Mouse (Mus musculus) liver, adult 2 months (tissue): Measurements from ENCODE around the gene Cmip. TPM values are rescaled to one million over a fixed set of nuclear protein-coding genes. Genes with fewer than 3 reads are reported as not detected.

Experiments used
- DNase-seq: peaks from one replicate; pipeline ENCODE4 v3.0.0-alpha.2; 2011; ENCODE audit warnings: low read depth, low spot score; ENCODE audit errors: extremely low read depth
- H3K27ac ChIP-seq: fragments of 200-500 bp; replicated peaks from 2 replicates; pipeline ENCODE4 v1.5.1; 2012; ENCODE audit warnings: low read depth, mild to moderate bottlenecking, control low read depth, inconsistent platforms, low read length; ENCODE audit not compliant: insufficient read depth
- H3K27me3 ChIP-seq: fragments of 200-500 bp; 2 replicates; pipeline ENCODE4 v1.6.1; 2012; ENCODE audit warnings: mild to moderate bottlenecking, moderate library complexity, low read length, inconsistent platforms; ENCODE audit not compliant: control insufficient read depth, insufficient read depth
- H3K36me3 ChIP-seq: fragments of 200-500 bp; 2 replicates; pipeline ENCODE4 v1.6.1; 2012; ENCODE audit warnings: low read length, inconsistent platforms; ENCODE audit not compliant: control insufficient read depth, insufficient read depth
- H3K4me1 ChIP-seq: fragments of 200-500 bp; 2 replicates; pipeline ENCODE4 v1.6.1; 2011; ENCODE audit warnings: low read length; ENCODE audit not compliant: control insufficient read depth, insufficient read depth
- H3K4me3 ChIP-seq: fragments of 200-500 bp; 2 replicates; pipeline ENCODE4 v1.5.1; 2011; ENCODE audit warnings: low read depth, mild to moderate bottlenecking, control low read depth, low read length, moderate library complexity; ENCODE audit not compliant: insufficient read depth
- H3K79me2 ChIP-seq: fragments of 200-500 bp; 2 replicates; pipeline ENCODE4 v1.6.1; 2012; ENCODE audit warnings: inconsistent platforms, mild to moderate bottlenecking, low read length, moderate library complexity; ENCODE audit not compliant: control insufficient read depth, insufficient read depth
- H3K9ac ChIP-seq: fragments of 200-500 bp; 2 replicates; pipeline ENCODE4 v1.6.1; 2012; ENCODE audit warnings: low read depth, mild to moderate bottlenecking, control low read depth, inconsistent platforms, low read length
- CTCF ChIP-seq: fragments of 200-500 bp; IDR thresholded peaks from 2 replicates; pipeline ENCODE4 v1.5.1; 2011; ENCODE audit warnings: low read depth, low read length, control low read depth
- POLR2A ChIP-seq: fragments of 200-500 bp; IDR thresholded peaks from 2 replicates; pipeline ENCODE4 v1.6.1; 2011; ENCODE audit warnings: low read length, control low read depth; ENCODE audit not compliant: insufficient read depth; ENCODE audit errors: extremely low read depth
- whole genome bisulfite sequencing: fragments of 180-500 bp; shearing (Covaris S2); methylation state at CpG from one replicate; pipeline ENCODE4 v1.1.7; 2018; 5-methylcytosine and 5-hydroxymethylcytosine counted together
- polyA plus RNA-seq: library from polyadenylated mRNA; depleted of rRNA; stranded (reverse); fragments of >200 nt; gene quantifications from 2 replicates; pipeline ENCODE4 v1.2.3, GENCODE M21; 2012
- total RNA-seq: library from RNA; depleted of rRNA; stranded (reverse); fragments of >200 nt; gene quantifications from 2 replicates; pipeline ENCODE4 v1.2.3, GENCODE M21; 2014

Cmip gene
- total and polyA plus RNA-seq, 2 experiments = 8.8 to 21.0 TPM

- no peaks in the 10 kb centered on the region for H3K36me3 ChIP-seq
- WGBS = 94% methylated on average over 15 of the region's 15 CpGs
- DNase-seq = no peak
- no peak overlapping the region for H3K27ac ChIP-seq
- H3K4me1 ChIP-seq = no peaks in the 10 kb centered on the region
- no peak overlapping the region for H3K9ac ChIP-seq
- TF ChIP-seq CTCF (no peak), POLR2A (no peak)
- H3K4me3 ChIP-seq = no peak overlapping the region
- no peaks in the 10 kb centered on the region for H3K27me3 ChIP-seq
- peaks cover 26% of the 10 kb centered on the region for H3K79me2 ChIP-seq
Observed at GRCm38 (mm10) chr8:117397751-117398150, 140.9 kb downstream of the Cmip start.

- 93% methylated on average over 8 of the region's 8 CpGs for WGBS
Observed at GRCm38 (mm10) chr8:117399229-117399628, 142.4 kb downstream of the Cmip start.

DNA sequence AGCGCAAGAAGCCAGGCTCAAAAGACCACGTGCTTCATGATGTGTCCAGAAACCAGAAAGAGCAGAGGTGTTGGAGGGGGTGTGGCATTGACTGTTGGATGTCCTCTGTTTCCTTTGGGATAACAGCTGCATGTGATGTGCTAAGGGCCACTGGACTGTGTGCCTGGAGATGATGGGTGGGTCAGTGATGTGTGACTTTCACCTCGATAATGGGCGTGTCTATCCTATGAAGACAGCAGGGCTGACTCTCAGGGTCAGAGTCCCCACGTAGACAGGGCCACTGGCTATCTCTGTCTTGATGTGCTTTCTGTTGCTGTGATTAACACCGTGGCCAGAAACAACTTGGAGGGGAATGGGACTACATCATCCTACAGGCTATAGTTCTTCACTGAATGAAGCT is 144.0 kb downstream of the Cmip start:
- no peaks in the 10 kb centered on the region for H3K36me3 ChIP-seq
- H3K27ac ChIP-seq = no peak overlapping the region
- no peak overlapping the region for H3K9ac ChIP-seq
- no peak for DNase-seq
- WGBS = 73% methylated on average over 6 of the region's 6 CpGs
- H3K4me1 ChIP-seq = no peaks in the 10 kb centered on the region
- no peak for TF ChIP-seq POLR2A
- no peak for TF ChIP-seq CTCF
- no peaks in the 10 kb centered on the region for H3K27me3 ChIP-seq
- peaks cover 32% of the 10 kb centered on the region for H3K79me2 ChIP-seq
- H3K4me3 ChIP-seq = no peak overlapping the region

More at GRCm38 (mm10) chr8:117399229-117399628, 142.4 kb downstream of the Cmip start:
- Histone ChIP-seq H3K36me3 (no peaks in the 10 kb centered on the region), H3K4me1 (no peaks in the 10 kb centered on the region), H3K27ac (no peak overlapping the region), H3K4me3 (no peak overlapping the region), H3K27me3 (no peaks in the 10 kb centered on the region), H3K79me2 (peaks cover 31% of the 10 kb centered on the region), H3K9ac (no peak overlapping the region)
- no peak for DNase-seq
- TF ChIP-seq POLR2A (no peak), CTCF (no peak)

GRCm38 (mm10) chr8:117401880-117402279 is 145.0 kb downstream of the Cmip start:
- 92% methylated on average over 14 of the region's 14 CpGs for WGBS
- H3K79me2 ChIP-seq = peaks cover 32% of the 10 kb centered on the region
- H3K4me3 ChIP-seq = no peak overlapping the region
- TF ChIP-seq CTCF = no peak
- H3K27me3 ChIP-seq = no peaks in the 10 kb centered on the region
- DNase-seq = no peak
- H3K36me3 ChIP-seq = no peaks in the 10 kb centered on the region
- H3K27ac ChIP-seq = no peak overlapping the region
- H3K9ac ChIP-seq = no peak overlapping the region
- H3K4me1 ChIP-seq = no peaks in the 10 kb centered on the region

GRCm38 (mm10) chr8:117402911-117403704 is 146.2 kb downstream of the Cmip start:
- H3K79me2 ChIP-seq = peaks cover 26% of the 10 kb centered on the region
- WGBS = 92% methylated on average over 9 of the region's 9 CpGs
- TF ChIP-seq CTCF (no peak), POLR2A (no peak)

GRCm38 (mm10) chr8:117403705-117404476 is 147.0 kb downstream of the Cmip start:
- DNase-seq = no peak
- WGBS = 80% methylated on average over 14 of the region's 14 CpGs
- H3K4me1 ChIP-seq = no peaks in the 10 kb centered on the region
- H3K79me2 ChIP-seq = peaks cover 31% of the 10 kb centered on the region
- no peaks in the 10 kb centered on the region for H3K27me3 ChIP-seq
- TF ChIP-seq POLR2A = no peak
- TF ChIP-seq CTCF = no peak
- no peak overlapping the region for H3K9ac ChIP-seq
- no peak overlapping the region for H3K27ac ChIP-seq
- no peaks in the 10 kb centered on the region for H3K36me3 ChIP-seq
- no peak overlapping the region for H3K4me3 ChIP-seq

More at GRCm38 (mm10) chr8:117402911-117403704, 146.2 kb downstream of the Cmip start:
- Histone ChIP-seq H3K9ac (no peak overlapping the region), H3K36me3 (no peaks in the 10 kb centered on the region), H3K27ac (no peak overlapping the region), H3K4me1 (no peaks in the 10 kb centered on the region), H3K4me3 (no peak overlapping the region), H3K27me3 (no peaks in the 10 kb centered on the region)
- DNase-seq = no peak
